Mouse (Mus musculus) T-helper 17 cell (primary cell): Measurements from ENCODE around the gene Krtap4-2.

ENCODE experiments used
- in situ Hi-C, 2 experiments: fragments of 300-600 bp; cut with MboI, MseI; formaldehyde crosslinking; loops; 1 replicate in 1 of 2; 2 replicates in 1 of 2; pipeline ENCODE4 v1.15.1; 2025; ENCODE audit warnings: high pct_unique_total_duplicates in 2 of 2

The Krtap4-2 gene

GRCm38 (mm10) chr11:99590981-99591380, 43.9 kb downstream of the Krtap4-2 start, which contains the start of gene Krtap1-3:
Gene Krtap1-3, minus strand, starts transcription at chr11:99591339.
- in situ Hi-C loops, result no loop called here

DNA sequence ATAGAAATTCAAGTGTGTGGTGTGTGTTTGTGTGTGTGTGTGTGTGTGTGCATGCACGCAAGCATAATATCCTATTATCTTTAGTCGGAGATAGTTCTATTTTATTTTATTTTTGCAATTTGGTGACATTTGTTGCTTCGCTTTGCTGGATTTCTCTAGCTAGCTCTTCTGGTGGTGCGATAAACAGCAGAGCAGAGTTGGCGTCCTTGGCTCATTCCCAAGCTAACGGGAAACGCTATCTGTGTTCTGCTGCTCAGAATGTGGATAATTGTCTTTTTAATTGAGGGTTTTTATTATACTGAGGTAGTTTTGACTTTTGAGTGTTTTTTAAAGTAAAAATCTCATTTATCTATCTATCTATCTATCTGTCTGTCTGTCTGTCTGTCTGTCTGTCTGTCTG, 49.8 kb downstream of the Krtap4-2 start:
- in situ Hi-C loops, result no loop called here
